Mouse (Mus musculus) olfactory bulb, adult 2 months (tissue): Measurements from ENCODE around the gene Tenm2.

Experiments used
- CTCF ChIP-seq: fragments of 200-500 bp; IDR thresholded peaks from 2 replicates; pipeline ENCODE4 v1.5.1; 2012; ENCODE audit warnings: low read depth, mild to moderate bottlenecking, low read length, moderate library complexity; ENCODE audit not compliant: insufficient read depth
- POLR2A ChIP-seq: fragments of 200-500 bp; IDR thresholded peaks from 2 replicates; pipeline ENCODE4 v1.6.1; 2012; ENCODE audit warnings: mild to moderate bottlenecking, low read depth, low read length, moderate library complexity; ENCODE audit not compliant: insufficient read depth

DNA sequence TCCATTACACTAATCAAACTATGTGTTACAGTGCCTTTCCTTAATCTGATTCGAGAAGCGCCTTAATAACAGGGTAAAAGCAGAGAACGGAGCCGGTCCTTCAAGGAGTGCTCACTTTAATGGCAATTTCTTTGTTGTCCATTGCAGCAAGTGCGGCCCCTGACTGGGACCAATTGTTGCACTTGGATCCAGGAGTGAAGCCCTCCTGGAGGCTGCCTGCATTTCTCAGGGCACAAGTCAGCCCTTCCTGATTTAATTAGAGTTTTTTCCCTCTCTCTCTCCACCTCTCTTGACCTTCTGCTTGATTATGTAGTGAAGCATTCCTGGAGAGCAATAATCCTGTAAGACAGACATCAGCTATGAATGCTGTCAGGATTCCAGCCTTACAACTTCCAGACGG, 794.0 kb downstream of the Tenm2 start:
- no peak for TF ChIP-seq CTCF
- no peak for TF ChIP-seq POLR2A
